Mouse (Mus musculus) hindbrain, embryonic 15.5 days (tissue): ENCODE measurements around the gene Pabpn1l. TPM values are rescaled to one million over a fixed set of nuclear protein-coding genes. Genes with fewer than 3 reads are reported as not detected.
A peak's percentile ranks its signal among the peaks of the same experiment; 100 is the strongest.

Experiments used
- ATAC-seq: fragments of 200-750 bp; cut with Nextera tagmentation; 2 replicates; pipeline ENCODE4 v1.8.0; 2017; ENCODE audit warnings: low read depth, moderate number of reproducible peaks, moderate TSS enrichment; ENCODE audit not compliant: low FRiP score
- H3K27ac ChIP-seq: fragments of 300-500 bp; sonication (generic); replicated peaks from 2 replicates; pipeline ENCODE4 v1.5.1; 2015; ENCODE audit warnings: mild to moderate bottlenecking, inconsistent platforms
- H3K27me3 ChIP-seq: fragments of 300-500 bp; sonication (generic); 2 replicates; pipeline ENCODE4 v1.6.1; 2015; ENCODE audit warnings: control low read depth, inconsistent platforms
- H3K36me3 ChIP-seq: fragments of 300-500 bp; sonication (generic); 2 replicates; pipeline ENCODE4 v1.6.1; 2015; ENCODE audit warnings: control low read depth, inconsistent platforms
- H3K4me1 ChIP-seq: fragments of 300-500 bp; sonication (generic); replicated peaks from 2 replicates; pipeline ENCODE4 v1.6.1; 2015; ENCODE audit warnings: control low read depth, inconsistent platforms
- H3K4me2 ChIP-seq: fragments of 300-500 bp; sonication (generic); 2 replicates; pipeline ENCODE4 v1.6.1; 2015; ENCODE audit warnings: moderate library complexity, mild to moderate bottlenecking, inconsistent platforms
- H3K4me3 ChIP-seq: fragments of 300-500 bp; sonication (generic); 2 replicates; pipeline ENCODE4 v1.5.1; 2015; ENCODE audit warnings: mild to moderate bottlenecking, inconsistent platforms
- H3K9ac ChIP-seq: fragments of 300-500 bp; sonication (generic); 2 replicates; pipeline ENCODE4 v1.6.1; 2015; ENCODE audit warnings: inconsistent platforms
- H3K9me3 ChIP-seq: fragments of 300-500 bp; sonication (generic); 2 replicates; pipeline ENCODE4 v1.6.1; 2016; ENCODE audit warnings: control low read depth, inconsistent platforms
- WGBS: fragments of 180-500 bp; shearing (Covaris S2); methylation state at CpG from one replicate; pipeline ENCODE4 v1.1.7; 2015; 5-methylcytosine and 5-hydroxymethylcytosine counted together
- polyA plus RNA-seq: library from polyadenylated mRNA; unstranded; fragments of >200 nt; fragmentation: Nextera tagmentation; extraction: Ambion mirVana; gene quantifications from 2 replicates; pipeline ENCODE4 v1.2.1, GENCODE M21; 2015

Gene Pabpn1l
- polyA plus RNA-seq, 1 experiment from 2014 or later: not detected

- WGBS: 2% methylated on average over 20 of the region's 20 CpGs
- peak; percentile 3; the same call in 1 of the 2 replicates for ATAC-seq
- no peaks in the 10 kb centered on the region for H3K27me3 ChIP-seq
- H3K9me3 ChIP-seq: no peaks in the 10 kb centered on the region
- H3K9ac ChIP-seq: peak overlapping the region; percentile 67
- peak overlapping the region; percentile 83 for H3K4me2 ChIP-seq
- H3K4me1 ChIP-seq: peaks cover 21% of the 10 kb centered on the region
- 0 out of 2 replicates have a peak, but pooled peaks cover 3% of the 10 kb centered on the region for H3K36me3 ChIP-seq
- H3K27ac ChIP-seq: peak overlapping the region; percentile 78
- H3K4me3 ChIP-seq: peak overlapping the region; percentile 61
Observed at GRCm38 (mm10) chr8:122610612-122611277, 11.8 kb downstream of the Pabpn1l start.

GRCm38 (mm10) chr8:122610209-122610608 is 12.3 kb downstream of the Pabpn1l start:
- Histone ChIP-seq H3K27ac (no peak overlapping the region), H3K36me3 (0 out of 2 replicates have a peak, but pooled peaks cover 3% of the 10 kb centered on the region), H3K9ac (no peak overlapping the region), H3K27me3 (no peaks in the 10 kb centered on the region), H3K9me3 (no peaks in the 10 kb centered on the region), H3K4me3 (peak overlapping the region; percentile 61), H3K4me2 (peak overlapping the region; percentile 83), H3K4me1 (peaks cover 21% of the 10 kb centered on the region)
- WGBS: 56% methylated on average over 4 of the region's 4 CpGs
- ATAC-seq: no peak

DNA sequence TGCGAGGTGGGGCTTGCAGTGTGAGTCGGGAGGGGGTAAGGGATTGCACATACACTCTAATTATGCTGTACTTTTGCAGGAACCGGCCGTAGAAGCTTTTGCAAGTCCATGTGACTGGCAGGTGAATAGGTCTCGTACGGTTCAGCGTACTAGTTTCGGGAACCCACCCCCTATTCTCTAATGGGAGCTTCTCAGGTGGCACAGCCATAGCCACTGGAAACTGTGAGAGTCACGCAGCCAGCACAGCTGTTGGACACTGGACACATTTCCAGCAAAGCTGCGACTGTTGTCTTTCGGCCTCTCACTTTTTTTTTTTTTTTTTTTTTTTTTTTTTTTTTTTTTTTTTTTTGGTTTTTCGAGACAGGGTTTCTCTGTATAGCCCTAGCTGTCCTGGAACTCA is 15.7 kb downstream of the Pabpn1l start:
- Histone ChIP-seq H3K4me2 (no peak overlapping the region), H3K36me3 (no peaks in the 10 kb centered on the region), H3K4me1 (peaks cover 8% of the 10 kb centered on the region), H3K27ac (no peak overlapping the region), H3K9ac (no peak overlapping the region), H3K4me3 (no peak overlapping the region), H3K9me3 (no peaks in the 10 kb centered on the region), H3K27me3 (no peaks in the 10 kb centered on the region)
- WGBS: 90% methylated on average over 11 of the region's 12 CpGs
- no peak for ATAC-seq

- H3K4me3 ChIP-seq: no peak overlapping the region
- H3K9ac ChIP-seq: no peak overlapping the region
- no peak overlapping the region for H3K27ac ChIP-seq
- H3K27me3 ChIP-seq: no peaks in the 10 kb centered on the region
- no peak for ATAC-seq
- H3K9me3 ChIP-seq: no peaks in the 10 kb centered on the region
- no peaks in the 10 kb centered on the region for H3K36me3 ChIP-seq
- H3K4me1 ChIP-seq: peaks cover 2% of the 10 kb centered on the region
- no peak overlapping the region for H3K4me2 ChIP-seq
- 78% methylated on average over 4 of the region's 4 CpGs for WGBS
Observed at GRCm38 (mm10) chr8:122605367-122605766, 17.2 kb downstream of the Pabpn1l start.

DNA sequence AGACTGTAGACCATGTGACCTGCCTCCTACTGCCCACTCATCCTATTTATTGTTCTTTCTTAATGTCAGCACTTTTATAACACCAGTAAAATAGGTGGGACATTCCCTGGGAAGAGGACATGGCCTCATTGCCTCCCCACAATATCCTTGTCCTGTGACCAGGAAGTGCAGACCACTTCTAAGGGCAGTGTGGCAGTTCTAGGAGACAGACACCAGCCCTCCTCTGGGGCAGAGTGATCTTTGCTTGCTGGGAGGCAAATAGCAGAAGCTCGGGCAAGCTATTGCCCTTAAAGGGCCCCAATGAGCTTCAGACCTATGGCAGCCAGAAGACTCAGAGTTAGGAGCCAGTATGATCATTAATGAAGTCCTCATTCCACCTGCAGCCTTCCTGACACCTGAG is 17.9 kb downstream of the Pabpn1l start:
- Histone ChIP-seq H3K4me2 (no peak overlapping the region), H3K36me3 (no peaks in the 10 kb centered on the region), H3K9me3 (no peaks in the 10 kb centered on the region), H3K9ac (no peak overlapping the region), H3K4me3 (no peak overlapping the region), H3K4me1 (no peaks in the 10 kb centered on the region), H3K27ac (no peak overlapping the region), H3K27me3 (no peaks in the 10 kb centered on the region)
- WGBS: 78% methylated on average over 1 of the region's 1 CpGs
- ATAC-seq: no peak

DNA sequence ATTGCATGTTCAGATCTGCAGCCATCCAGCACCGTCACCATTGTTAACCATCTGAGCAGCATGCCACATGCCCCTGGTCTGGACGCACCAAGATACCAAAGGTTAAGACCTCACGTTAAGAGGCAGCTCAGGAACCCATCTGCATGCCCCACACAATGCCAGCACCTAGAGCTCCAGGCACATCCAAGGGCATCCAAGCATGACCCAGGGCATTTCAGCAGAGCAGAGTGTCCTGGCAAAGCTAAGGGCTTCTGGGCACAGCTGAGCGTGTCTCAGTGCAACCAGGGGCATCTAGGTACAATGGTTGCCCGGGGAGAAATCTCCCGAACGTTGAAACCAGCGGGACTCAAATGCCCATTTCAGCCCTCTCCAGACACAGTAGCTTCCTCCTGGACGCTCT is 21.9 kb downstream of the Pabpn1l start:
- WGBS: 85% methylated on average over 9 of the region's 9 CpGs
- Histone ChIP-seq H3K9me3 (no peaks in the 10 kb centered on the region), H3K4me3 (no peak overlapping the region), H3K36me3 (no peaks in the 10 kb centered on the region; the same call in 1 of the 2 replicates), H3K27ac (no peak overlapping the region), H3K4me2 (no peak overlapping the region), H3K9ac (no peak overlapping the region), H3K4me1 (no peaks in the 10 kb centered on the region), H3K27me3 (no peaks in the 10 kb centered on the region)
- ATAC-seq: no peak

DNA sequence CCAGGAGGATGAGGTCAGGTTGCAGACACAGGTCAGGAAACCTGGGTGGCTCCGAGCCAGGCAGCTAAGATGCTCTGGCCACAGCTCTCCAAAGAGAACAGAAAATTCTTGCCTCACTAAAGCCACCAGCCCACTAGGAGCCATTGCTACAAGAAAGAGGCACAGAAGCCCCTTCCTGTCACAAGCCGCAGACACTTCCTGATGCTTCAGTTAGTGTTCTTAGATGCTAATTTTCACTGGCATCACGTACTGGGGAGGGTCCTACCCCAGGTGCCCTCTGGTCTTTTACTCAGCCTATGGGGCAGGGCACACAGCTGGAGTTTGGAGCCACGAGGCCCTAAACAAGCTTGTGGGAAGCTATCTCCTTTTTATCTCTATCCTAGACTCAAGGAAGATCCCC is 26.5 kb downstream of the Pabpn1l start:
- Histone ChIP-seq H3K4me3 (no peak overlapping the region), H3K27ac (no peak overlapping the region), H3K9ac (no peak overlapping the region), H3K9me3 (no peaks in the 10 kb centered on the region), H3K4me1 (peaks cover 19% of the 10 kb centered on the region; the same call in 1 of the 2 replicates), H3K27me3 (no peaks in the 10 kb centered on the region), H3K36me3 (no peaks in the 10 kb centered on the region; the same call in 1 of the 2 replicates), H3K4me2 (no peak overlapping the region)
- no peak for ATAC-seq
- WGBS: 55% methylated on average over 4 of the region's 4 CpGs

GRCm38 (mm10) chr8:122593783-122594507 is 28.6 kb downstream of the Pabpn1l start:
- peak overlapping the region; percentile 62 for H3K27ac ChIP-seq
- peaks cover 19% of the 10 kb centered on the region; the same call in 1 of the 2 replicates for H3K4me1 ChIP-seq
- H3K9me3 ChIP-seq: no peaks in the 10 kb centered on the region
- WGBS: 61% methylated on average over 19 of the region's 19 CpGs
- H3K36me3 ChIP-seq: no peaks in the 10 kb centered on the region; the same call in 1 of the 2 replicates
- ATAC-seq: peak; percentile 21; the same call in 1 of the 2 replicates
- no peaks in the 10 kb centered on the region for H3K27me3 ChIP-seq
- H3K9ac ChIP-seq: peak overlapping the region; percentile 18; the same call in 1 of the 2 replicates
- no peak overlapping the region for H3K4me3 ChIP-seq
- H3K4me2 ChIP-seq: no peak overlapping the region

DNA sequence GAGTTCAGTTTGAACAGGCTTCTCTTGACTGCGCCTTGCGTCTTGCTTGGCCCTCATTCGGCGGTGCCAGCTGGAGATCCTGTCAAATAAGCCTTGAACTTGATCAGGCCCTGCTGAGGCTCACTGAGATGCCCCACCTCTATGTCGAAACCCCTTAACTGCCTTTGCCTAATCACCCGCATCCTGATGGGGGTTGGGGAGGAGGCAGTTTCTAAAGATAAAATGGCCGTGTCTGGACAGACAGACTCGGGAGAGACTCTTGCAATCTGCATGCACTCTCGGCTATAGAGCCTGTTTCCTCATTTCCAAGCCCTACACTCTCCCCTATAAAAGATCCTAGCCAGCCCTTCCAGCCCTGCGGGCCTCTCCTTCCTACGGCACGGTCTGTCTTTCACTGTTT is 29.3 kb downstream of the Pabpn1l start:
- Histone ChIP-seq H3K9me3 (no peaks in the 10 kb centered on the region), H3K4me2 (no peak overlapping the region), H3K4me1 (peaks cover 19% of the 10 kb centered on the region; the same call in 1 of the 2 replicates), H3K27me3 (no peaks in the 10 kb centered on the region), H3K36me3 (no peaks in the 10 kb centered on the region; the same call in 1 of the 2 replicates), H3K27ac (peak overlapping the region; percentile 62; the same call in 1 of the 2 replicates), H3K9ac (no peak overlapping the region), H3K4me3 (no peak overlapping the region)
- ATAC-seq: no peak
- WGBS: 71% methylated on average over 12 of the region's 12 CpGs

DNA sequence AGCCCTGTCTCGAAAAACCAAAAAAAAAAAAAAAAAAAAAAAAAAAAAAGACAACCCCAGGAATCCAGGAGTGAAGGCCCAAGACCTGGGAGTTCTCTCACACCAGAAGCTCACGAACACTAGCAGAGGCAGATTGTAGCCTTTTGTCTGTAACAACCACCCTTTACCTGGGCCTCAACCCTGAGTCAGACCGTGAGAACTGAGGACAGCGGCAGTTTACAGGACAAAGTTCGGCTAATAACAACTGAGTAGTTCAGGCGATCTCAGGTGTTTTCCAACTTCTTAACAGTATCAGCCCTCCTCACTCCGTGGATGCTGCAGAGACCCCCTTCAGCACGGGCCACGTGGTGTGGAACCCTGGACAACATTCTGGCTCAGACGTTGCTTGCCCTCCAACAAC is 35.8 kb downstream of the Pabpn1l start:
- H3K9me3 ChIP-seq: no peaks in the 10 kb centered on the region
- H3K27ac ChIP-seq: no peak overlapping the region
- H3K4me2 ChIP-seq: no peak overlapping the region
- H3K9ac ChIP-seq: no peak overlapping the region
- no peaks in the 10 kb centered on the region for H3K36me3 ChIP-seq
- no peak overlapping the region for H3K4me3 ChIP-seq
- 0 out of 2 replicates have a peak, but pooled peaks cover 2% of the 10 kb centered on the region for H3K4me1 ChIP-seq
- WGBS: 86% methylated on average over 10 of the region's 10 CpGs
- ATAC-seq: no peak
- H3K27me3 ChIP-seq: no peaks in the 10 kb centered on the region

- Histone ChIP-seq H3K27ac (no peak overlapping the region), H3K4me2 (no peak overlapping the region), H3K4me3 (no peak overlapping the region), H3K4me1 (0 out of 2 replicates have a peak, but pooled peaks cover 2% of the 10 kb centered on the region), H3K9ac (no peak overlapping the region), H3K9me3 (no peaks in the 10 kb centered on the region), H3K27me3 (no peaks in the 10 kb centered on the region), H3K36me3 (no peaks in the 10 kb centered on the region)
- 39% methylated on average over 7 of the region's 7 CpGs for WGBS
- no peak for ATAC-seq
Observed at GRCm38 (mm10) chr8:122586171-122586570, 36.4 kb downstream of the Pabpn1l start.

GRCm38 (mm10) chr8:122585411-122585891 is 37.1 kb downstream of the Pabpn1l start:
- 71% methylated on average over 14 of the region's 14 CpGs for WGBS
- Histone ChIP-seq H3K27me3 (no peaks in the 10 kb centered on the region), H3K9ac (no peak overlapping the region), H3K36me3 (no peaks in the 10 kb centered on the region), H3K9me3 (no peaks in the 10 kb centered on the region), H3K4me2 (no peak overlapping the region), H3K4me1 (0 out of 2 replicates have a peak, but pooled peaks cover 2% of the 10 kb centered on the region), H3K4me3 (no peak overlapping the region), H3K27ac (no peak overlapping the region)
- ATAC-seq: no peak
